ENCODE assay signal across 32 mouse cellular contexts in genomic region chr8:86322494-86322893, GRCm38 (mm10).
DNase-seq lines count a peak whose midpoint lies in the region; ATAC-seq lines count a peak whose summit lies in the region.
"Had no signal": no experiment of that assay in that cellular context is flagged by ENCODE, and none has a peak within 500 bp of the region (broad histone marks: within the 10 kb centered on the region; RNA-seq: fewer than 3 reads in every experiment).

No protein-coding gene starts in this region.

- H3K4me2 ChIP-seq in hindbrain, embryonic 15.5 days = no peak overlapping the region
- H3K4me2 ChIP-seq: embryonic facial prominence, embryonic 13.5 days; forebrain, embryonic 15.5 days; heart, embryonic 13.5 days; intestine, embryonic 15.5 days; limb, embryonic 15.5 days; liver, embryonic 13.5 days; midbrain, embryonic 13.5 days; stomach, embryonic 15.5 days had no signal

- H3K9ac ChIP-seq in hindbrain, embryonic 15.5 days = no peak overlapping the region
- H3K9ac ChIP-seq: embryonic facial prominence, embryonic 13.5 days; forebrain, embryonic 15.5 days; heart, embryonic 13.5 days; intestine, embryonic 15.5 days; limb, embryonic 15.5 days; liver, embryonic 13.5 days; midbrain, embryonic 13.5 days; stomach, embryonic 15.5 days had no signal

- no peak overlapping the region for H3K4me3 ChIP-seq in hindbrain, embryonic 10.5 days
- H3K4me3 ChIP-seq in hindbrain, embryonic 15.5 days = no peak overlapping the region
- H3K4me3 ChIP-seq: embryonic facial prominence, embryonic 13.5 days; forebrain, embryonic 10.5 days; forebrain, embryonic 15.5 days; heart, embryonic 13.5 days; intestine, embryonic 15.5 days; limb, embryonic 10.5 days; limb, embryonic 15.5 days; liver, embryonic 13.5 days; megakaryocyte, embryonic 14.5 days; midbrain, embryonic 13.5 days; stomach, embryonic 15.5 days had no signal

- peak overlapping the region; percentile 57 for H3K27ac ChIP-seq in hindbrain, embryonic 10.5 days
- peak overlapping the region; percentile 63; the same call in 1 of the 2 replicates for H3K27ac ChIP-seq in hindbrain, embryonic 15.5 days (replicated peaks)
- H3K27ac ChIP-seq: embryonic facial prominence, embryonic 13.5 days; forebrain, embryonic 10.5 days; forebrain, embryonic 15.5 days; heart, embryonic 13.5 days; intestine, embryonic 15.5 days; limb, embryonic 10.5 days; limb, embryonic 15.5 days; liver, embryonic 13.5 days; midbrain, embryonic 13.5 days; stomach, embryonic 15.5 days had no signal

- no peaks in the 10 kb centered on the region for H3K9me3 ChIP-seq in hindbrain, embryonic 10.5 days
- H3K9me3 ChIP-seq in hindbrain, embryonic 15.5 days = no peaks in the 10 kb centered on the region
- H3K9me3 ChIP-seq: embryonic facial prominence, embryonic 13.5 days; forebrain, embryonic 10.5 days; forebrain, embryonic 15.5 days; heart, embryonic 13.5 days; intestine, embryonic 15.5 days; limb, embryonic 10.5 days; limb, embryonic 15.5 days; liver, embryonic 13.5 days; megakaryocyte, embryonic 14.5 days; midbrain, embryonic 13.5 days; stomach, embryonic 15.5 days had no signal

- H3K36me3 ChIP-seq in hindbrain, embryonic 10.5 days = no peaks in the 10 kb centered on the region
- H3K36me3 ChIP-seq in hindbrain, embryonic 15.5 days = no peaks in the 10 kb centered on the region
- H3K36me3 ChIP-seq: embryonic facial prominence, embryonic 13.5 days; forebrain, embryonic 10.5 days; forebrain, embryonic 15.5 days; heart, embryonic 13.5 days; intestine, embryonic 15.5 days; limb, embryonic 10.5 days; limb, embryonic 15.5 days; liver, embryonic 13.5 days; midbrain, embryonic 13.5 days; stomach, embryonic 15.5 days had no signal

- DNase-seq in layer of hippocampus, adult 9-11 months = peak; percentile 49
- no peak for DNase-seq in layer of hippocampus, postnatal 14 days (ENCODE audit: low spot score in 2 of 2)
- DNase-seq in brain, adult 2 months (ENCODE audit: low read depth, low spot score) = peak; percentile 84
- DNase-seq in hindbrain, embryonic 10.5 days (ENCODE audit: low spot score) = no peak
- no peak for DNase-seq in adrenal gland, adult 2 months
- DNase-seq in thymus, postnatal 25 days = no peak
- DNase-seq: adrenal gland, postnatal 10 days; B cell, adult 2 months; cerebellum, adult 18-20 months; cerebellum, postnatal 10 days; gastrocnemius, postnatal 36 days; heart, postnatal 10 days; kidney, adult 2 months; kidney, postnatal 36 days; liver, embryonic 13.5 days; lung, adult 18-20 months; lung, postnatal 4 days; right cerebral cortex, postnatal 25 days; thymus, adult 18-20 months; thymus, postnatal 36 days had no signal

- peaks cover 23% of the 10 kb centered on the region for H3K4me1 ChIP-seq in hindbrain, embryonic 10.5 days (replicated peaks)
- peaks cover 31% of the 10 kb centered on the region for H3K4me1 ChIP-seq in hindbrain, embryonic 15.5 days (replicated peaks)
- H3K4me1 ChIP-seq: embryonic facial prominence, embryonic 13.5 days; heart, embryonic 13.5 days; intestine, embryonic 15.5 days; limb, embryonic 10.5 days; limb, embryonic 15.5 days; liver, embryonic 13.5 days; megakaryocyte, embryonic 14.5 days; stomach, embryonic 15.5 days had no signal

- WGBS in hindbrain, embryonic 10.5 days = 63% methylated on average over 1 of the region's 1 CpGs
- WGBS in hindbrain, embryonic 15.5 days = 27% methylated on average over 1 of the region's 1 CpGs

- no peak for ATAC-seq in hindbrain, embryonic 15.5 days (ENCODE audit: low FRiP score, low read depth)
- ATAC-seq: forebrain, embryonic 15.5 days; intestine, embryonic 15.5 days; lung, postnatal 0 days; midbrain, embryonic 13.5 days had no signal

- H3K27me3 ChIP-seq in hindbrain, embryonic 10.5 days (ENCODE audit: insufficient read depth, poor library complexity, severe bottlenecking) = no peaks in the 10 kb centered on the region
- H3K27me3 ChIP-seq in hindbrain, embryonic 15.5 days = no peaks in the 10 kb centered on the region
- H3K27me3 ChIP-seq: embryonic facial prominence, embryonic 13.5 days; forebrain, embryonic 15.5 days; heart, embryonic 13.5 days; intestine, embryonic 15.5 days; limb, embryonic 15.5 days; liver, embryonic 13.5 days; megakaryocyte, embryonic 14.5 days; midbrain, embryonic 13.5 days; stomach, embryonic 15.5 days had no signal

Comparison
In these comparisons a context has a peak if more than half of its experiments do, and no peak if none do; other contexts are left out.
1. DNase-seq: peak in layer of hippocampus, adult 9-11 months (single experiment) and brain, adult 2 months (single experiment); none in layer of hippocampus, postnatal 14 days (0 of 2), hindbrain, embryonic 10.5 days (single experiment), adrenal gland, adult 2 months (single experiment) and thymus, postnatal 25 days (single experiment).